Mouse (Mus musculus): ENCODE measurements at regions not wholly inside any gene's neighbourhood (a gene's known extent, or its start where the extent isn't known, plus 50 kb on each side); places are given as distances from the start of the nearest gene placed in this dataset.

DNA sequence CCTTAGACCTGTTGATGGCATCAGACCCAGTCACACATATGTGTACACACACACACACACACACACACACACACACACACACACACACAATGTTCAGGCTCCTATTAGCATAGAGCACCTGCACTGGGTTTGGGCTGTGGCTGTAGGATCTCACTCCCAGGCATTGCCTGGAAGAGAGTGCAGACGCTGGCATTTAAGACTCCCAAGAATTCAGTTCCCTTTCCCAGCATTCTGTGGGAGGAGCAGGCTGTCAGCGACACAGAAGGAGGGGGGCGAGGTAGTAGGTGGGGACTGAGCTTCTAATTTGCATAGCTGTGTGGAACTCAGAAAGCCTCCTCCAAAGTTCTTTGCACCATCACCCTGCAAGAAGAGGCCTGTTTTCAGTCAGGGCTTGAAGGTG lies 374.2 kb upstream of the Fam49b start:
- no peak for DNase-seq (ENCODE audit: low spot score)

DNA sequence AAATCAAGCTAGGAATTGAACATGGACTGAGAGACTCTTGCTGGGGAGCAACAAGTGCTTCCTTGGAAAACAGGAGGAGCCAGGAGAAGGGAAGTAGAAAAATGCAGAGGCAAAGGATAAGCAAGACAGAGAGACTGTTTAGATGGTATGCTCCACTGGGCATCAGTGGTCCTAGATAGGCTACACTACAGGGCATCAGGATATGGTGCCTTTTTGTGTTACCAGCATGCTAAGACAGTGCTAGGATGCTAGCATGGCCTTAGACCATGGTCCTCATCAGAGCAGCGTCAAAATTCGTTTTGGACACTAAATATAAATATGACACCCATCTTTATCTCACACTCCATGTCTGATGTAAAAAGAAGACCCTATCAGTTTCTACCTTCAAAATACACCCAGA lies 374.6 kb upstream of the Fam49b start:
- no peak for DNase-seq (ENCODE audit: low spot score)

DNA sequence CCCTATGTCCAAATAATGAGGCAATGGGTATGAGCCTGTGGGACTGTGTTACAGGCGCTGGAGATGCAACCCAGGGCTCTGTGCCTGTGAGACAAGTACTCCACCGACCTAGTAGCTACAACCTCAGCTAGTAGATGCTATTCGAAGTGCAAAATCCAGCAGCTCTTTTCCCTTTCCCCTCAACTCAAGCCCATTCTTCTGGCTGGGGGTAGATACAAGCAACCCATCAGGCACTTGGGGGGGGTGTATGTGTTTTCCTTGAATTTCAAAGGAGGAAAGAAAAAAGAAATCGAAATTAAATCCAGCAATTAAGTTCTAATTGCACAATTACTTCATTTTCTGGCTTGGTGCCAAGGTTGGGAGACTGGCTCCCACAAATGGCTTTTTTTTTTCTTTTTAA lies 372.4 kb upstream of the Gm21798 start:
- no peak for DNase-seq (ENCODE audit: low spot score)

DNA sequence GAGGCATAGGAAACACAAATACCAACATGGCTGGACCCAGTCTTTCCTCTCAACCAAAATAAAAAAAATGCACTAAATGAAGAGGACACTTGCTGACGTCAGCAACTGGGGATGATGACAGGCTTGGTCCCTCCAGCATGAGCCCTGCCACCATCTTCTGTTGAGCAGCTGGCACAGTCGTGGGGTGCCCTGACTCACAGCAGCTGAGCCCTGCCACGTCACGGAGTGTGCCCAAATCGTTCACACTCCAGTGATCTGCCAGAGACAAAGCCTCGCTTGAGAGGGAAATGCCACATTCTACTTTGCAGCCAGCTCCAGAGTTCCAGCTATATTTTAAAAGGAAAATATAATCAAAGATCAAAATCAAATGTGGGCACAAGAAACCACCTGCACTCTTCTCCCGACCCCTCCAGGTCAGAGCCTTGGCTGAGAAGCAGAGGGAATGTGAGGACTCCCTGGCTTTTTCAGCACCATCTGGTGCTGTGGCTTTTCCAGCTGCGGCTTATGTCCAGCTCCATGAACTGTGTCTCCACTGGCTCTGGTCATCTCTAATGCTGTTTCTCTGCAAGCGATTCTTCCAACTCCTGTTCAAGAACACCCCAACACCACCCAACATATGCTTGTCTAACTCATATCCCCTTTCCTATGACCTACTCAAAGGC lies 371.0 kb upstream of the Gm21798 start:
- DNase-seq (ENCODE audit: low spot score), result no peak

DNA sequence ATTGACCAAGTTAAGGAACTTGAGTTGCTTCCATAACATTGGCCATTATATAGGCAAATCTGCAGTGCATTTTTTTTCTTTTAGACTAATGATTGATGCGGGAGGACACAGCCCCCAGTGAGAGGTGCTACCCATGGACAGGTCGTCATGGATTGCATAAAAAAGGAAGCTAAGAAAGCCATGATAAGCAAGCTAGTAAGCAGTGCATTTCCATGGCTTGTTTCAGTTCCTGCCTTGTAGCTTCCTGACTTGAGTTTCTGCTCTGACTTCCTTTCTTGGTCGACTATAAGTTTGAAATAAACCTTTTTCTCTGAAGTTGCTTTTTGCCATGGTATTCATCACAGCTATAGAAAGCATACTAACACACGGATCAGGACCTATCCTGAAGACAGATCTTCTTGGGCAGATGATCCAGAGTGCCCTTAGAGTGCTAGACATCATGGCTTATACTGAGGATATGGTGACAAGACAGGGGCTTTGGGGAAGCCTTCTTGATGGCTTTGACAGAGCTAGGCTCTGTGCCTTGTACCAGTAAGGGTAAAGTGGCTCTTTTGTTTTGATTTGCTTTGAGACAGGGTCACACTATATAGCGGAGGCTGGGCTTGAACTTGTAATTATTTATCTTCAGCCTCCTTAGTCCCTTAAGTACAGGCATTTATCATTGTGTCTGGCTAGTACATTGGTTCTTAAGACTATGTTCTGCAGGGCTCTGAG lies 370.1 kb upstream of the Gm21798 start:
- DNase-seq (ENCODE audit: low spot score), result no peak

DNA sequence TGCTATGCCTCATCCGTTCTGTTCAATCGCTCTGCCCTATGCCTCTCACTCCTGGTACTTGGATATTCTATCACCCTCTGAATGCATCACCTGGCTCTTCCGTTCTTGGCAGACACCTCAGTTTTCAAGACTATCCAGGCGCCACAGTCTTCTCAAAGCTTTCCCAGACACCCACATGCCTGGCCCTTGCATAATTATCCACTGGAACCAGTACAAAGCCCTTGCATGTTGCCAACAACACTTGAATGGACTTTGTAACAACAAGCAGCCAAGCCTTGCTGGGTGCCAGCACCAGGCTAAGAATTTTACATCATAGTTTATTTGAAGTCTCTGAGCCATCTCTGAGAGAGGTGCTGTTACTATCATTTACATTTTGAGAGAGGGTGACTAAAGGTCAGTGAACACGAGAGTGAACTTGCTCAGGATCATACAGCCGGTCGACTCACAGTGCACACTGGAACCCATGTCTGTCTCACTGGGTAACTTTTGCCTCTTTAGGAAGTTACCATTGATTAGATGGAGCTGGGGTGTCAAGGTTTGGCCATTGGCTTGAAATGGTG lies 368.8 kb upstream of the Gm21798 start:
- DNase-seq (ENCODE audit: low spot score), result no peak

DNA sequence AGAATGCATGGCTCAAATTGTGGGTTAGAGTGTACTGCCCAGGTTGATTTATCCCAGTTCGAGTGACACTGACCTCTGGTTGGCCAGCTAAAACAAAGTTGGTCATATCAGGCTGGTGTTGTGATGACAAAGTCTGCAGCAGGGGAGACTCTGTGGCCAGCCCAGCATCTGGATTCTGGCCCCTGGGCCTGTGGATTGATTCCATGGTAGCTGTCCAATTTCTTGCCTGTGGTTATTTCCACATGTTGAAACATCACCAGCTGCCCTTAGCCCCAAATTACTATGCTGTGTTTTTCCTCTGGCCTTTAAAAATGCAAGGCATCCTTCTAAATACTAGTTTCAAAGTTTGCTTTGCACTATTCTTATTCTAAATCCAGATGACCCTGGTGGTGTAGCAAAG lies 346.8 kb upstream of the Gm21798 start:
- DNase-seq (ENCODE audit: low spot score), result no peak

DNA sequence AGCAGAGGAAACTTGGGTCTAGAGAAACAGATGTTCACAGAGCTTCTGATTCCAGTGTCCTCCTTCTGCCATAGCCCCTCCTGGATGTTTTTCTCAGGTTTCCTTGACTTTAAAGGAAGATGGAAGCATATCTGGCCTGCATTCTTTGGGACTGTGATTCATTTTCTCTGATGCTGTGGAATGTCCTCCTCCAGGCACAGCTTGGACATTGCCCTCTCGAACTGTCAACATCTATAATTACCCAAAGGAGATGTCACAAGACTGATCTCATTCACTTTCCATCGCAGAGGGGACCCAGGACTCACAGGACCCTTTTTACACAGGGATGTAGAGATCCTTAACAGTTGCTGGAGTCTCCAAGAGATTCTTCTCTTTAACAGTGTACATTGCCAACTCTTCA lies 345.9 kb upstream of the Gm21798 start:
- no peak for DNase-seq (ENCODE audit: low spot score)

DNA sequence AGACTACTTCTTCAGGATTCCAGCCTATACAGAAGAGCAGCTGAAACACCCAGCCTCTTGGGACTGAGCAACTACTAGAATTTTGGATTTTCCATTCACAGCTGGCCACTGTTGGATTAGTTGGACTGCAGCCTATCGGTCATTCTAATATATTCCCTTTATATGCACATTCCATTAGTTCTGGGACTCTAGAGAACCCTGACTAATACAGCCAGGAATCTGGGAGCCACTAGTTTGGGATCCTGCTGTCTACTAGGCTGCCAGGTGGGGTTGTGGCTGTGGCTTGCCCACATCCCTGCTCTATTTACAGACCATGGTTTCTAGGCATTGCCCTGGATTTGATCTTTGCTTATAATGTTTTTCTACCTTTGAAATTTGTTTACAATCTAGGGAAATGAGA lies 343.3 kb upstream of the Gm21798 start:
- no peak for DNase-seq (ENCODE audit: low spot score)

DNA sequence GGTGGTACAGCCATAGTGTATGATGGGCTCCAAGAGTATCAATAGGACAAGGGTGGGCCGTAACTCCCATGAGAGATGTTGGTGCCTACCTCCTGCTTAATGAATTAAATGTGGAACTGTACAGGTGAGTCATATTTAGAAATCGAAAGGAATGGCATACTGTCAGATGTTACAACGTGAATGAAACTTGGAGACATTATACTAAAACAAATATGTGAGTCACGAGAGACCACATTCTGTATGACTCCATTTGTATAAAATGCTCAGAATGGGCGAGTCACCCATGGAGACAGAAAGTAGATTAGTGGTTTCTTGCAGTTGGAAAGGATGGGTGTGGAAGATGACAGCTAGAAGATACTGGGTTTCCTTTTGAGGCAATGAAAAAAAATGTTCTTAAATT lies 340.4 kb upstream of the Gm21798 start:
- DNase-seq (ENCODE audit: low spot score), result no peak

DNA sequence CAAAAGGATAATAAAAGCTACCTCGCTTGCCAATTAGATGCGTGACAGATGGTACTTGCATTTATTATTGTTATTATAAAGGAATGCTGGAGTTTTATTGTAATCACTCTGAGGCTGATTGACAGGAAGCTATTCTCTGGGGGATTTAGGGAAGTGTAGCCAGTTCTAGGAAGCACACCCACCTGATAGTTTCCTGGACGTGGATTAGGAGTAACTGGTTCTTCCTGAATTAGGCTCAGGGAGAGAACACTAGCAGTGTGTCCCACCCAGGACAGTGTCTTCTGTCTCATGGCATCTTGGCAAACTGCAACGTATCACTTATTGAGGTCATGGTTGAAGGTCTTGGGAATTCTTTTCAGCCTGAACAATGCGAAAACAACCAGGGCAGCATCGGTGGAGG lies 336.9 kb upstream of the Gm21798 start:
- DNase-seq (ENCODE audit: low spot score), result no peak

DNA sequence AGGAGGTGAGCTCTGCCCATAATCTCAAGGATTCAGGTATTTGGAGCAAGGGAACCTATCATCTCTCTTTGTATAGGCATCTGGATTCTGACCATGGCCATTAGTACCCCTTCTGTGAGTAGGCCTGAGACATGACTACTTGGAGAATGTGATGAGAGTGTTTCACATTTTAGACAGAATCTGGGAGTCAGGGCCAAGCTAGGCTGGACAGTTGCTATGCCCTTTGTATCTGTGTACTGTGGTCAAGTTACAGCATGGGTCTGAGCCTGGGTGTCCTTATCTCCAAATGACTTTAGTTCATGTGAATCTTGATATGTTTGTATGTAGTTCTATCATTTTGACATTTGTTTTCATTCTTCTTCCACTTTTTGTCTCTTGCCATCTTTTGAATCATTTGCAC lies 336.3 kb upstream of the Gm21798 start:
- DNase-seq (ENCODE audit: low spot score), result no peak

DNA sequence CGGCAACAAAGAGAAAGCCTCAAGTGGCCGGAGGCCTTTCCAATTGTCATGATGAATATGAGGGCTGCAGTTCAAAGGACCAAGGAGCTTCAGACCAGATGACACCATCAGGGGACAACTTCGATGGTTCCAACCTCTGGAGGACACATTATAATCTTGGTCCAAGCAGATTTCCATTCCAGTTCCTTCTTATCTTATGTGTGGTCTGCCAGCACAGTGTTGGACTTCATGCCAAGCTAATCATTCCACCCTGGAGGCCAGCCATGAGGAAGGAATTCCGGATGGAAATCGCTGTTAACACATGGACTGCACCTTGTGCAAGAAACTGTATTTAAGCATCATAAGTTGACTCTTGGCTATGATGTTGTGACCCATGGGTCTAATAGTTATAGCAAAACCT lies 334.5 kb upstream of the Gm21798 start:
- no peak for DNase-seq (ENCODE audit: low spot score)

DNA sequence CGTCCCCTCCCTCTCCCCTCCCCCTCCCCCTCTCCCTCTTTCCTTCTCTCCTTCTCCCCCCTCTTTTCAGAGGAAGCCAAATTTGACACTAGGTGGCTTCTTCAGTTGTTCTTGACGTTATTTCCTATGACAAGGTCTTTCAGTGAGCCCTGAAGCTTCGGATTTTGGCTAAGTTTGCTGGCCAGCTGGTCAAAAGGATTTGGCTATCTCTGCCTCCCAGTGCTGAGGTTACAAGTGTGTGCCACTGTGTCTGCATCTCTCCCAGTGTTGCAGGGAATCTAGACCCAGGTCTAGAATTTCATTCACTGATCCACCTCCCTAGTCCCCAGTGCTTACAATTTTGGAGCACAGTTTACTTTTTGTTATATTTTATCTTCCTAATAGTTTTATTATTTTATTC lies 329.7 kb upstream of the Gm21798 start:
- no peak for DNase-seq (ENCODE audit: low spot score)

DNA sequence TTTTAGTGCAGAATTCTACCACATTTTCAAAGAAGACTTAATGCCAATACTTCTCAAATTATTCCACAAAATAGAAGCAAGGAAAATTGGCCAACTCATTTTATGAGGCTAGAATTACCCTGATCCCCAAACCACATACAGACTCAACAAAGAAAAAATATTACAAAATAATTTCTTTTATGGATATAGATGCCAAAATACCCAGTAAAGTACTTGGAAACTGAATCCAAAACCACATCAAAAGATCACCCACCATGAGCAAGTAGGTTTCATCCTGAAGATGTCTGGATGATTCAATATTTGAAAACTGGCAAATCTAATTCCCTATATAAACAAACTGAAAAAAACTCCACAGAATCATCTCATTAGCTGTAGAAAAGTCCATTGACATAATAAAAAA lies 316.7 kb upstream of the Gm21798 start:
- no peak for DNase-seq (ENCODE audit: low spot score)

DNA sequence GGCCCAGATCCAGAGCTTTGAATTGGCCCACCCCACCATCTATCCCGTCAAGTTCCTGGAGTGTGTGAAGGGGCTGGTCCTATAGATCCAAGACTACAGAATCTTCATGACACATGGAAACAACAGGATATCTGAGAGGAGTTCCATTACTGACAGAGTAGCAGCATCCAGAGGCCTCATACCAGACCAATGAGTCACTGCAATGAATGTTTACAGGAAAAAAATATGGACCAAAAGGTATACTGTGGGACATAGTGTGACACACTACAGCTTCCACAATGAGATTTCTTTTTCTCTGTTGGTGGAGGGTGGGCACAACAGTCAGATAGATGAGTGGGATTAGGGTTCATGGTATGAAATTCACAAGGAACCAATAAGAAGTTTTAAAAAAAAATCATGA lies 316.0 kb upstream of the Gm21798 start:
- DNase-seq (ENCODE audit: low spot score), result no peak

DNA sequence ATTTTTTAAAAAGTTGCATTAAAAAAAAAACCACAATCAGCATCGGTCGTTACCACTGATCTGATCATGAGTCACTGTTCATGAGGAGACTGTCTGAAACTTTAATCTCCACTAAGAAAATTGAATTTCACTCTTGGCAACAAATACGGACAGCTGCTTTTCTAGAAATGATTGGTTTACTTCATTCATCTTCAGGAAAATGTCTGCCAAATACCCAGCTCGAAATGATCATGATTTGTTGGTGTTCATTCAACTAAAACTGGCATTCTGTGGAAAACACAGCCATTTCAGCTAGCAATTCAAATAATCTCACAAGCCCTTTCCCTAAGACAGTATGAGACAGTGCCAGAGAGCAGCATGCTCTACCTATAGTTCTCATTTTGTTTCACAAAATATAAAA lies 312.7 kb upstream of the Gm21798 start:
- DNase-seq (ENCODE audit: low spot score), result no peak

DNA sequence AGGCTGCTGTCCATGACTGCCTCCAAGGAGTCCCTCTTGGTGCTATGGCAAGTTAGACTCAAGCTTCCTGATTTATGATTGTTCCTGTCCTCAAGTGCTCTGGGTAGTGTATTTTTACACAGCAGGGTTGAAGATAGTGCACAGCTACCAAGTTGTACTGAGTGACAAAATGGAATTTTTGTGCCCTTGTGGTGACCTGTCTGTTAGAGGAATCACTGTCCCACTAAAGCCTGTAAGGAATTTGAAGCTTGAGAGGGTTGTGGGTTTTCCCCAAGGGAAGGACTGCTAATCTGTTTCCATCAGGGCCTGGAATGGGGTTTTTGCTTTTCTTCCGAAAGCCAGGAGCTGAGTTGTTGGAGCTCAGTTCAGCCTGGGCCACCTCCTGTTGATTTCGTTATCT lies 306.8 kb upstream of the Gm21798 start:
- no peak for DNase-seq (ENCODE audit: low spot score)

DNA sequence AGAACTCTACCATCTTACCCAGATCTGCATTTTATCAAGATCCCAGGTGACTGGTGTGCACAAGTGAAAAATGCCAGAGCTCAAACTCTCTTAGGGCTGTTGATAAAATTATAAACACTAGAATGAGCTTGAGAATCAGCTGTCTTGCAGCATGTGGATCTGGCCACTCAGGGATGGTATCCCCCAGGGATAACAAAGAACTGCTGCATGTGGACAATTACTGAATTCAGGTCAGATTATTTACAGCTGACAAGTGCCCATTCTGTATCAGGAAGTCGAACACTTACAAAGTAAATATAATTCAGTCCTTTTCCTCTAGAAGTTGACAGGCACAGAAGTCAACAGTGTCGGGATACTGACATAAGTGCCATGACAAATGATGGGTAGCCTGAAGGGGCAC lies 306.3 kb upstream of the Gm21798 start:
- DNase-seq (ENCODE audit: low spot score), result no peak

DNA sequence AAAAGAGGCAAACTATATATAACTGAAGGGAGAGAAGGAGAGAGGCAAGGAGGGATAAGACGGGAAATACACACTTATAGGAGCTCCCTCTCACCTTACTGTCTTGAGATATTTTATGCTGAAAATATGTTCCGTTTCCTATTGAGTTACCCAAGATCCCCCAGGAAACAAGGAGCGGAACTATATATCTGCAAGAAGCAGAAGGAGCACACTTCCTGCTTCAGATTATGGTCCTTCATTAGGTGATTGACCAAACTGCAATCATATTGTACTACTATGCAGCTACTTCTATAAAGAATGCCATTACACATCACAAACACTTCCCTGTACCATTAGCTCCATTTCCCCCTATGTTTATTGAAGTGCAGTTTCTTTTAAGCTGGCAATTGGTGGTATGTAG lies 304.9 kb upstream of the Gm21798 start:
- DNase-seq (ENCODE audit: low spot score), result no peak

DNA sequence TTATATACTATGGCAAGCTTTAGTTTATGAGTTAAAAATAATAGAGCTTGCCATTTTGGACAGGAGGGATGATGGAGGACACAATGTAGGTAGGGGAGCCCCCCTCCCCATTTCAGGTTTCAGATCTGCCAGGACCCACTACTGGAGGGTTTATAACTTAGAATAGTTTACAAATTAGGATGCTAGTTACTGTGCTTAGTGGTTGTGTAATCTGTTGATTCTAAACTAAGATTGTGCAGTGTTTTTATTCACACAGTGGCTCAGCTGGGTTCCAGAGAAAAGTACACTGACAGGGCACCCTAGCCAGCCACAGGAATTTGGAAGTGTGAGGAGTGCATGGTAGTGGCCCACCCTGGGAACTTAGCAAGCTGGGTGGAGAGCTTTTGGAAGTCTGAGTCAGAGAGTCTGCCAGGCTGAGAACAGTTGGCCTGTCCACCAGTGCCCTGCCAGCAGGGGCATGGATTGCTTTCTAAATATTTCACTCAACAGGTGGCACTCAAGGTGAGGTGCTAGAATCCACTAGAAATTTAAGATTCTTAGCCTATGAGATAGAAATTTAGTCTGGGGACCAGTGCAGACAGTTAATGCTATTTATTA lies 303.9 kb upstream of the Gm21798 start:
- DNase-seq (ENCODE audit: low spot score), result no peak

DNA sequence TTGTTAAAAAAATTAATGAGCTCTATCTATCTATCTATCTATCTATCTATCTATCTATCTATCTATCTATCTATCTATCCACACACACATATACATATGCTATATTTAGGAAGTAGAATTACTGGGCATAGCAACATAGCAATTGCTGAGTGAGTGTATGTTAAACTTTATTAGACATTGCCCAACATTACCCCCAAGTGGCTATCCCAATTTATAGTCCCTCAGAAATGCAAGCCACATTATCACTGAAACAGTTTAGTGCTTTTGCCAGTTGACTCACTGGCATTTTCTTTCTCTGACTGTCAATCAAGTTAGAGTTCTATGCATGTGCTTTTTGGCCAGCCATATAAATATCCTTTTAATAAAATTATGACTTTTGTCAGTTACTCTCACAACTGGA lies 302.3 kb upstream of the Gm21798 start:
- no peak for DNase-seq (ENCODE audit: low spot score)

DNA sequence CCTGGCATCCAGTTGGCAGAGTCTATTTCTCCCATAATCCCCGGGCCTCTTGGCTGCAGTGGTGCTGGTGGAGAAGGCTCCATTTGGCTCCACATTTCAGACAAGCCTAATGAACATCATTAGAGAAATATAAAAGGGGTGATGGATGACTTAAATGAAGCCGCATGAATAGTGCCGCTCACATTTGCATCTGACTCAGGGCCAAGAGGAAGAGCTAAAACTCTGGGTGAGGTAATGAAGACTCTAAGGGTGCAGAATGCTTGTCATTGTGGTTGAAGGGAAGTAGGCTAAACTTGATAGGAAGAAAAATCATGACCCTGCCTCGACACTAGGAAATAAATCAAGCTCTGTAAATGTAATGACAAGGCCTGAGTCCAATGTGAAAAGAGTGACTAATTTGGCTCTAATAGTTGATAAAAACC lies 298.3 kb upstream of the Gm21798 start:
- DNase-seq (ENCODE audit: low spot score), result no peak

DNA sequence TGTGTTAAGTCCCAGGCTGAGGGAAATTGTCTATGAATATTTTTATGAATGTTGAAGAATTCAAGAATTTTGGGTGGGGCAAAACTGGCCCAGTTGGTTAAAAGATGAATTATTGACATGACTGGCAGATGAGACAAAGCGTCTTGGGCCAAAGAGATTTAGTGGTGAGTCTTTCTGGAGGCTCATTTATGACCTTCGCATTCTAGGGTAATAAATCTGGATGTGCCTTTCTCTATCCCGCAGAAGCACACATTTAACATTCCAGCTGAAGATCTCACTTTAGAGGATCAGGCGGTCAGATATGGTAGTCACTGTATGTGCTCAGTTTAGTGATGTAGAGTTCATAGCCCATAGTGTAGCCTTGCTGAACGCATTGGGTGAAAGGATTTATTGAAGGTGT lies 296.9 kb upstream of the Gm21798 start:
- DNase-seq (ENCODE audit: low spot score), result no peak

Measured in spleen, adult 12 weeks (tissue).